Mouse (Mus musculus): ENCODE results near the gene Btf3l4.
A peak's percentile ranks its signal among the peaks of the same experiment; 100 is the strongest.

Gene Btf3l4

DNA sequence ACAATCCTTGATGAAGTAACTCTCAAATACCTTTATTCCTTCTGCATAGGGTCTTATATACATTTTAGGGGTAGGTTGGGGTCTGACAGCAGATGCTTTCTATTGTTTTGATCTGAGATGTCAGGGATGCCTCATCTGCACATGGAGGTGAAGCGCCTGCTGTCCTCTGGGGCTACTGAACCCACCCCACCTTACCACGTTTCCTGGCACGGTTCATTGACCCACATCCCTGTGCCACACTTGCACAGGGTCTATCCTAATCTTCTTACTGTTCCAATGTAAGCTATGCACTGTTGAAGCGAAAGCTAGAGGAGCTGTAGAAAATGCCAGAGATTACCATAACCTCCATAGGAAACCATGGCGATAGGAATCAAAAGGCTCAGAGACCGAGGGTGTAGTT, 21.9 kb downstream of the Btf3l4 start:
- no peak for DNase-seq

DNA sequence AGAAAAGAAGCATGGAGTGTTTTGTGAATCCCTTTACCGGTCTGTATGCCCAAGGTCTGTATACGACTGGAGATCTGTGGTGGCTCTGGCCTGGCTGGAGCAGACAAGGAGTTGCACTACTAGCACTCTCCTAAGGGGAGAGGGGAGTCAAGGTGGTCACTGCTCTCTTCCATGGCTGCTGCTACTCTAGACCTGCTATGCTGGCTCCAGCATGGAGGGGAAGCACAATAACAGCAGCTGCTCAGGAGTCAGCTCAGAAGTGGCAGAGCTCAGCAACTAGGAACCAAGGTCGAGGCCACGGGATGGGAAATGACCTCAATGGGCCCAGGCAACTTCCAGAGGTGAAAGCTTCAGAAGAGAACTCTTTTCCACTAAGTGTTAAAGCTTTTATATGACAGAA, 22.3 kb downstream of the Btf3l4 start:
- no peak for DNase-seq

GRCm38 (mm10) chr4:108803535-108803934, 29.9 kb downstream of the Btf3l4 start:
- no peak for DNase-seq

DNA sequence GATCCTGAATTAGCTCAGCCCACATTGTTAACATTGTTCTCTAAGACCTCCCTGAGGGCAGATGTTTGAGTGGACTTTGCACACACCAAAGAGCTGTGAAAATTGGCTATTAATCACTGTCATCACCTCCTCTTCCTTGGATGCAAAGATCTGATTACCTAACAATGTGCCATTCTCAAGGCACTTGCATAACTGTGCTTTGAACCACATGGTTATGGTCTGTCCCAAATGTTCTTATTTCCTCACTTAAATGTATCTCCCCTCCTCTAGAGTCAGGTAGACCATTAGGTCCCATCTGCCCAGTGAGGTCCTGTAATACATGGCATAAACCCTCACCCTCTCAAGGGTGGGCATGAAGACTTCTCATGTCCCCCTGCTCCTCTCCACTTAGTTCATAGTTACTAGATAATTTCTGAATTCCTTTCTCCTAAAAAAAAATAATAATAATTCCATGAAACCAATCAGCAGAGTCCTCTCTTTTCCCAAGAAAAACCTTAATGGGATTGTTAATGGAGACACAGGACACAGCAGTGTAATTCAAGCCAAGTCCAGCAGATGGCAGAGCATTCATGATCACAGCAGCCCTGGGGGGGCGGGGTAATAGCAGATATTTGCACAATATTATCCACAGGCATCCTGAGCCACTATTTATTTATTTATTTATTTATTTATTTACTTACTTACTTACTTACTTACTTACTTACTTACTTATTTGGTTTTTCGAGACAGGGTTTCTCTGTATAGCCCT, 35.2 kb downstream of the Btf3l4 start:
- peak; percentile 80 for DNase-seq

DNA sequence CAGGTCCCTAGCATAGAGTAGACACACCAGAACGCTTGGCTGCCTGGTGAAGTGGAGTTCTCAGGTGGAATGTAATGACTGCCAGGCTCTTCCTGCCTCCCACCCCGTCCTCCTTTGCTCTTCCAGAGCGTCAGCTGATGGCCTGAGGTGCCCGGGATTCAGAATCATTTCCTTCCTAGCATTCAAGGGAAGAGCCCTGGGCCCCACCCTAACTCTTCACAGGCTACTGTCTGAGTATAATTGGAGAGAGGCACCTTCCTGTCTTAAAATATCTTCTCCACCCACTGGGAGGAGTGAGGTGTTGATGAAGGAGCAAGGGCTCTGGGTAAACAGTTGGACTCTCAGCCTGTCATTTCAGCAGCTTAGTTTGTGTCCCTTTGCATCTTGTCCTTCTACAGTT, 36.7 kb downstream of the Btf3l4 start:
- DNase-seq: no peak

DNA sequence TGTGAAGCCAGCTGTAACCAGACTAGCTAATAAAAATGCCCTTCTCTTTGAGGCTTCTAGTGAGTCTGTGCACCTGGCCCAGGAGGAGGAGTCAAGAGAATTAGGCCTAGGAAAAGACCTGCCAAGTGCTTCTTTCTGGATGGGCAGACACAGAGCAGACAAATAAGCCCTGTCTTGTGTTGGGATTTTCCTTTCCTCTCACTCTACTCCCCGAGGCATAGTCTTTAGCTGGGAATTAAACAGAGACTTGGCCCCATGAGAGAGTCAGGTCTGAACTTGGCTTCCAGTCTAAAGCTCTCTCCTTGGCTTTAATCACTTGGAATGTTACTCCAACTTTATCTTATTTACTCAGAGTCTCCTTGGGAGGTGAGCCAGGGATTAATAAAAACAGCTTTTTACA, 39.5 kb downstream of the Btf3l4 start:
- DNase-seq: no peak

GRCm38 (mm10) chr4:108790507-108790906, 42.9 kb downstream of the Btf3l4 start:
- DNase-seq: no peak

GRCm38 (mm10) chr4:108789258-108789936, 44.0 kb downstream of the Btf3l4 start:
- DNase-seq: no peak

GRCm38 (mm10) chr4:108782421-108783085, 50.9 kb downstream of the Btf3l4 start:
- peak; percentile 30 to 51 for DNase-seq

GRCm38 (mm10) chr4:108781596-108781995, 51.8 kb downstream of the Btf3l4 start:
- DNase-seq: peak; percentile 25 to 60

DNA sequence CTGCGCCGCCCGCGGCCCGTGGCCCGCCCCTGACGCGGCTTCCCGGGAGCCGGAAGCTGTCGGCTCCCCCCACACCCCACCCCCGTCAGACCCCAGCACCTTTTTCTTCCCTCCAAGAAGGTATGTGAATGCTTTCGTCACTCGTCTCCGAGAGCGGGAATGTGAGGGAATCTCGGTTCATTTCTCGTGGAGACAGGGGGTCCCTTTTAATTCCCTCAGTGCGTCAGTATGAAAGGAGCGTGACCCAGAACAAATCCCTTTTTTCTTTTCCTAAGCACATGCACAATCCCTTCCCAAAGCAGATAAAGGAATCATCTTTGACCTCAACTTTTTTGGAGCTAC, 52.6 kb downstream of the Btf3l4 start:
- DNase-seq: no peak

GRCm38 (mm10) chr4:108780057-108780863, 53.2 kb downstream of the Btf3l4 start, which contains the start of gene Zfyve9:
Gene Zfyve9 (minus strand): TSS chr4:108780798.
- peak; percentile 79 to 94 for DNase-seq

- no peak for DNase-seq
These were observed 53.7 kb downstream of the Btf3l4 start for GRCm38 (mm10) chr4:108779763-108780056.

- no peak for DNase-seq
These were observed 64.9 kb downstream of the Btf3l4 start for GRCm38 (mm10) chr4:108768527-108768926.

All from cerebellum, adult 18-20 months (tissue).